Mouse (Mus musculus) embryonic facial prominence, embryonic 10.5 days (tissue): ENCODE measurements around the gene Cpa5. TPM values are rescaled to one million over a fixed set of nuclear protein-coding genes. Genes with fewer than 3 reads are reported as not detected.

Experiments used
- DNase-seq: peaks from one replicate; pipeline ENCODE4 v3.0.0-alpha.2; 2017; ENCODE audit warnings: low spot score
- H3K27ac ChIP-seq: fragments of 300-500 bp; sonication (generic); replicated peaks from 2 replicates; pipeline ENCODE4 v1.5.1; 2016; ENCODE audit warnings: mild to moderate bottlenecking
- H3K27me3 ChIP-seq: fragments of 300-500 bp; sonication (generic); replicated peaks from 2 replicates; pipeline ENCODE4 v1.6.1; 2016; ENCODE audit warnings: low read depth, mild to moderate bottlenecking; ENCODE audit not compliant: poor library complexity, severe bottlenecking
- H3K36me3 ChIP-seq: fragments of 300-500 bp; sonication (generic); replicated peaks from 2 replicates; pipeline ENCODE4 v1.6.1; 2016; ENCODE audit warnings: mild to moderate bottlenecking, moderate library complexity
- H3K4me1 ChIP-seq: fragments of 300-500 bp; sonication (generic); 2 replicates; pipeline ENCODE4 v1.6.1; 2016
- H3K4me3 ChIP-seq: fragments of 300-500 bp; sonication (generic); 2 replicates; pipeline ENCODE4 v1.5.1; 2016; ENCODE audit warnings: mild to moderate bottlenecking, moderate library complexity
- H3K9me3 ChIP-seq: fragments of 300-500 bp; sonication (generic); 2 replicates; pipeline ENCODE4 v1.6.1; 2016; ENCODE audit warnings: mild to moderate bottlenecking
- WGBS: fragments of 180-500 bp; shearing (Covaris S2); methylation state at CpG from one replicate; pipeline ENCODE4 v1.1.7; 2016; 5-methylcytosine and 5-hydroxymethylcytosine counted together
- polyA plus RNA-seq: library from polyadenylated mRNA; unstranded; fragments of >200 nt; fragmentation: Nextera tagmentation; extraction: Ambion mirVana; gene quantifications from 2 replicates; pipeline ENCODE4 v1.2.1, GENCODE M21; 2016

The Cpa5 gene
- polyA plus RNA-seq, 1 experiment from 2014 or later, result 0.41 TPM

DNA sequence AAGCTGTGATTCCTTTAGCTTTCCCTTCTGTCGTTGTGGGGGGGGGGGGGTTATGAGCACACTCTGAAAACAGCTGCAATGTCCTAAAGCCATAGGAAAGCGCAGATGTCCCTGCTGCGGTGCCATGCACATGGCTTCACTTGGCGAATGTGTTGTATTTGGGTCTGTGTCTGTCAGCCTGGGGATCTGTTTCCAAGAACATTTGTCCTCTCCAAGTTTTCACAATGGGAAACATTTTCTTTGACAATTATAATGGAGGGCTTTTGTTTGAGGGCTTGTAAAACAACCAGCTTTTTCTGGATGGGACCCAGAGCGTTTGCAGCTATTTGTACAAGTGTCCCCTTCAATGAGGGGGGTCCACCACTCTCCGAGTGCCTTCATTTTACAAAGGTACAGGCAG lies 3.4 kb downstream of the Cpa5 start:
- peak overlapping the region; percentile 89 for H3K27ac ChIP-seq
- no peaks in the 10 kb centered on the region for H3K9me3 ChIP-seq
- H3K4me3 ChIP-seq, result no peak overlapping the region
- 86% methylated on average over 6 of the region's 6 CpGs for WGBS
- peaks cover 84% of the 10 kb centered on the region for H3K4me1 ChIP-seq
- H3K36me3 ChIP-seq, result no peaks in the 10 kb centered on the region
- no peaks in the 10 kb centered on the region for H3K27me3 ChIP-seq
- no peak for DNase-seq

DNA sequence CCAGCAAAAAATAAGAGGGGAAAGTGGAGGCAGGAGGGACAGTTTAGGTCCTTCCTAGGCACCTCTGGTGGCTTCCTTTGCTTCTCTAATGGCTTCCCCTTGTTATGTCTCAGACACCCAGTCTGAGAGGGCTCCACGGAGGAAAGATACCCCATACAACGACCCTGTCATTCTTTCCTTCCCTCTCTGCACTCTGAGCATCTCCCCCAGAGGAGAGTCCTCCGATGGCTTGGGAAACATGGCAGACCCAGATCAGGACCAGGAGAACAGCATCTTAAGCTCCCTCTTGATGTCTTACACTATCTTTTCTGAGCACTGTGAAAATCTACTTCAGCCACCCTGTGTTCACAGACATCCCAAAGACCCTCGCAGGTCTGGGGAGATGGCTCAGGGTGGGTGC lies 4.9 kb downstream of the Cpa5 start:
- peaks cover 94% of the 10 kb centered on the region for H3K4me1 ChIP-seq
- peak overlapping the region; percentile 38; the same call in 1 of the 2 replicates for H3K4me3 ChIP-seq
- H3K27me3 ChIP-seq, result no peaks in the 10 kb centered on the region
- peak overlapping the region; percentile 89 for H3K27ac ChIP-seq
- H3K36me3 ChIP-seq, result no peaks in the 10 kb centered on the region
- no peaks in the 10 kb centered on the region for H3K9me3 ChIP-seq
- DNase-seq, result no peak
- 22% methylated on average over 4 of the region's 4 CpGs for WGBS

DNA sequence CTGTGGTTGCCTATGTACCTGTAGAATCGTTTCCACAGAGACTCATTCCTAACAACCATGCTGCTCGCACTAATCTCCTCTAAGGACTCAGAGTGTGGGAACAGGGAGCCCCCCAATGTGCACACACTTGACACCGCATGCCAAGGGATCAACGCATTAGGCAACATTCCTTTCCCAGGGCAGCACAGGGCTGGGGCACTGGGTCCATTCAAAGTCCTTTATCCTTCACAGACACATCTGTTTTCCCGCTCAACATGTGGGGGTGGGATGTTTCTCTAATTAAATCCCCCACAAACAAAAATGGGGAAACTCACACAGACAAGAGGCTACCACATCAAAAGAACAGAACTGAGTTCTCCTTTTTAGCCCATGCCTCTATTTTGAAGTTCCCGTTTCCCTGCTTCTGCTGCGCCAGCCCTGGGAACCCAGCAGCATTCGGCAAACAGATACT lies 5.7 kb downstream of the Cpa5 start:
- under 1% methylated on average over 8 of the region's 8 CpGs for WGBS
- no peaks in the 10 kb centered on the region for H3K9me3 ChIP-seq
- peaks cover 94% of the 10 kb centered on the region for H3K4me1 ChIP-seq
- H3K27ac ChIP-seq, result peak overlapping the region; percentile 89
- no peaks in the 10 kb centered on the region for H3K27me3 ChIP-seq
- peak overlapping the region; percentile 38 for H3K4me3 ChIP-seq
- peak; percentile 78 for DNase-seq
- H3K36me3 ChIP-seq, result no peaks in the 10 kb centered on the region

DNA sequence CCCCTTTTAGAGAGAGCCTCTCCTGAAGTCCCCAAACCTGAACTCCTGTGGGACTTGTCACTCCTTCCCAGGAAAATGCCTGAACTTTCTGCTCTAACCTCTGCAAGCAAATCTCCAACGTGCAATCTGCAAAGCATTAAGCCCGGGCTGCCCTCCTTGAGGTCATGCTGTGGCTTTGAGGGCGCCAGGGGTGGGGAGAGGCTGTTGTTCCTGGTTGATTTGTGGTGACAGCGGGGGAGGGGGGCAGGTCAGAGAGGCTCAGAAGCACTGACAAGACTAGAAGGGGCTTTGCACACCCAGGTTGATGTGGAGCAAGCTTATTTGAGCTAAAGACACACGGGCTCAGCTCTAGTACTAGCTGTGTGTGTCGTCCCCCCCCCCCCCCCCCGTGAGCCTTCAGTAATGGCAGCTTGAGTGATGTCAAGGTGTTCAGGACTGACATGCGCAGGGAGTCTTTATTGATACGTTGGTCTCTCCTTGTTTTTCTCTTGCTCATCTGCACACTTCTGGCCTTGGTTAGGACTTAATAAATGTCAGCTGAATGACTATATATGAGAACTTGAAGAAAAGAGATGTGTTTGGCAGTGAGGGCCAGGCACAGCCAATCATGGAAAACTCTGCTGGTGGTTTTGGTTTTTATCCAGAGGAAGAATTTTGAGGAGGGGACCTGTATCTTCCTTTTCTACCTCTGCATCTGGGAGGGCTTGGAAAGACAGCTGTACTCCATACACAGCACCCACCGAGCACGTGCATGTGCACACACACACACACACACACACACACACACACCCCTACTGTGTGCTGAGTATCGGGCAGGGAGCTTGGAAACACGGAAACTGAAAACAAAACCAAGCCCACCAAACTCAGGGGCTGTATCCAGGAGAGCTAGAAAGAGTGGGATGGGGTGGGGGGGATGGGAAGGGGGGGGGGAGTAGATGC lies 6.5 kb downstream of the Cpa5 start:
- Histone ChIP-seq H3K36me3 (no peaks in the 10 kb centered on the region), H3K27ac (peak overlapping the region; percentile 89), H3K4me3 (peak overlapping the region; percentile 38), H3K4me1 (peaks cover 87% of the 10 kb centered on the region), H3K9me3 (no peaks in the 10 kb centered on the region), H3K27me3 (no peaks in the 10 kb centered on the region)
- peak; percentile 94 for DNase-seq
- WGBS, result 3% methylated on average over 12 of the region's 13 CpGs

GRCm38 (mm10) chr6:30617959-30618590 lies 7.3 kb downstream of the Cpa5 start:
- WGBS, result 2% methylated on average over 18 of the region's 18 CpGs
- H3K36me3 ChIP-seq, result no peaks in the 10 kb centered on the region
- H3K4me3 ChIP-seq, result peak overlapping the region; percentile 38
- no peaks in the 10 kb centered on the region for H3K9me3 ChIP-seq
- no peaks in the 10 kb centered on the region for H3K27me3 ChIP-seq
- DNase-seq, result peak; percentile 83
- H3K27ac ChIP-seq, result peak overlapping the region; percentile 89
- peaks cover 80% of the 10 kb centered on the region for H3K4me1 ChIP-seq

- peaks cover 76% of the 10 kb centered on the region for H3K4me1 ChIP-seq
- DNase-seq, result no peak
- H3K36me3 ChIP-seq, result no peaks in the 10 kb centered on the region
Measured at GRCm38 (mm10) chr6:30618735-30619134, 7.9 kb downstream of the Cpa5 start.

DNA sequence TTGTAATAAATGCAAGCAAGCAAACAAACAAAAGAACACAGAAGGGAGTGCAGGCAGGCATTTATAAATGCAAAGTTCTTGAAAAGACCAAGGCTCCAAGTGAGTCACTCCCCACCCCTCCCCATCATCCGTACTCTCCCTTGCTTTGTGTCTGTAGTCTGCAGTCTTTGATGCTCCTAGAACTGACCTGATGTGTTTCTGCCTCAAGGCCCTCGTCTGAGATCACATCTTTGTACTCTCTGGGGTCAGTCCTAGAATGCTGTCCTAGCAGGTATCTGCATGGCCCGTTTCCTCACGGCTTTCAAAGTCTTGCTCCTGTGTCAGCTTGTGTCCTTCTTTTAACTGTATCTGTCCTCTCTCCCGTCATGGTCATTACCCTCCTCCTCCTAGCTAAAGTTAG lies 8.8 kb downstream of the Cpa5 start:
- 69% methylated on average over 5 of the region's 5 CpGs for WGBS
- DNase-seq, result no peak
- Histone ChIP-seq H3K4me3 (no peak overlapping the region), H3K27ac (peak overlapping the region; percentile 89), H3K9me3 (no peaks in the 10 kb centered on the region), H3K36me3 (no peaks in the 10 kb centered on the region), H3K27me3 (no peaks in the 10 kb centered on the region), H3K4me1 (peaks cover 68% of the 10 kb centered on the region)

More at GRCm38 (mm10) chr6:30618735-30619134, 7.9 kb downstream of the Cpa5 start:
- Histone ChIP-seq H3K27me3 (no peaks in the 10 kb centered on the region), H3K9me3 (no peaks in the 10 kb centered on the region), H3K4me3 (no peak overlapping the region), H3K27ac (peak overlapping the region; percentile 89)
- 29% methylated on average over 6 of the region's 6 CpGs for WGBS

- WGBS, result 87% methylated on average over 4 of the region's 4 CpGs
- no peaks in the 10 kb centered on the region for H3K27me3 ChIP-seq
- no peak for DNase-seq
- no peaks in the 10 kb centered on the region for H3K36me3 ChIP-seq
- peak overlapping the region; percentile 89 for H3K27ac ChIP-seq
- H3K4me3 ChIP-seq, result no peak overlapping the region
- H3K9me3 ChIP-seq, result no peaks in the 10 kb centered on the region
- peaks cover 58% of the 10 kb centered on the region for H3K4me1 ChIP-seq
Measured at GRCm38 (mm10) chr6:30620591-30620990, 9.8 kb downstream of the Cpa5 start.

DNA sequence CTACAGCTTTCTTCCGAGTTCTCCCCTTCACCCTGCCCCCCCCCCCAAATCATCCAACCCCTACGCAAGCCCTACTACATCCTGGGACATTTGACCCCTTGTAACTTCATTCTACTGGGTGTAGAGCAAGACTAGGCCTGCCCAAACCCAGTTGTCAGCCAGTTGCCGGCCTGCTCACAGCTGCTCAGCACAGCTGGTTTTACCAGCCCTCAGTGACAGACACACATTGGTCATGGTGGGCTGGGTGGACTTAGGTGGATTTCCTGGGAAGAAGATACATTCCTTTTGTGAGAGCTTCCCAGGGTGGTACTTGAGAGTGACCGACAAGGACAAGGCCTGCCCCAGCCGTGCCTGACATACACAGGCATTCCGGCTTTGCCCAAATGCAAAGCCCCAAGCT lies 10.2 kb downstream of the Cpa5 start:
- Histone ChIP-seq H3K27me3 (no peaks in the 10 kb centered on the region), H3K9me3 (no peaks in the 10 kb centered on the region), H3K36me3 (no peaks in the 10 kb centered on the region), H3K4me1 (peaks cover 54% of the 10 kb centered on the region), H3K27ac (peak overlapping the region; percentile 89), H3K4me3 (no peak overlapping the region)
- DNase-seq, result no peak
- WGBS, result 85% methylated on average over 6 of the region's 6 CpGs

- Histone ChIP-seq H3K36me3 (no peaks in the 10 kb centered on the region), H3K27me3 (no peaks in the 10 kb centered on the region), H3K4me3 (no peak overlapping the region), H3K9me3 (no peaks in the 10 kb centered on the region), H3K4me1 (peaks cover 44% of the 10 kb centered on the region), H3K27ac (peak overlapping the region; percentile 59)
- DNase-seq, result no peak
- 79% methylated on average over 4 of the region's 4 CpGs for WGBS
Measured at GRCm38 (mm10) chr6:30621986-30622389, 11.2 kb downstream of the Cpa5 start.

GRCm38 (mm10) chr6:30624763-30625162 lies 14.0 kb downstream of the Cpa5 start:
- H3K36me3 ChIP-seq, result no peaks in the 10 kb centered on the region
- no peak overlapping the region for H3K4me3 ChIP-seq
- H3K27ac ChIP-seq, result peak overlapping the region; percentile 31; the same call in 1 of the 2 replicates
- no peak for DNase-seq
- peaks cover 30% of the 10 kb centered on the region for H3K4me1 ChIP-seq
- 92% methylated on average over 9 of the region's 9 CpGs for WGBS
- no peaks in the 10 kb centered on the region for H3K27me3 ChIP-seq
- no peaks in the 10 kb centered on the region for H3K9me3 ChIP-seq

- H3K36me3 ChIP-seq, result no peaks in the 10 kb centered on the region
- peaks cover 29% of the 10 kb centered on the region for H3K4me1 ChIP-seq
- DNase-seq, result peak; percentile 57
- 53% methylated on average over 6 of the region's 6 CpGs for WGBS
- H3K27me3 ChIP-seq, result no peaks in the 10 kb centered on the region
- peak overlapping the region; percentile 80 for H3K27ac ChIP-seq
- H3K9me3 ChIP-seq, result no peaks in the 10 kb centered on the region
- no peak overlapping the region for H3K4me3 ChIP-seq
Measured at GRCm38 (mm10) chr6:30628152-30628551, 17.3 kb downstream of the Cpa5 start.
